Mouse (Mus musculus): ENCODE results near the gene Nectin2. TPM values are rescaled to one million over a fixed set of nuclear protein-coding genes. Genes with fewer than 3 reads are reported as not detected.

Gene Nectin2
- total RNA-seq, 2 experiments from 2014 or later, result 35.7 to 36.4 TPM

GRCm38 (mm10) chr7:19666750-19667149, 83.5 kb downstream of the Nectin2 start:
- intact Hi-C loops (cut with DNase I), result loop anchor here (1.0 kb wide), 1 partner anchor 35 kb away; no protein-coding TSS in a partner anchor
- no peak for DNase-seq

Other genes starting within 250 kb of the Nectin2 start
- gene Bloc1s3, start 242.1 kb downstream of the Nectin2 start, total RNA-seq (2021), result 1 to 10 TPM; 8.5 to 8.8 TPM
- gene Trappc6a, start 242.1 kb downstream of the Nectin2 start, total RNA-seq (2021), result 10 to 100 TPM; 17.9 to 19.0 TPM
- under 1 TPM; 0.90 to 0.91 TPM for gene Nkpd1, start 232.6 kb downstream of the Nectin2 start, total RNA-seq (2021)
- 10 to 100 TPM; 81.1 to 85.1 TPM for gene Ppp1r37, start 187.4 kb downstream of the Nectin2 start, total RNA-seq (2021)
- gene Zfp296, start 173.2 kb downstream of the Nectin2 start, total RNA-seq (2021), result under 1 TPM; 0.22 to 0.24 TPM
- 10 to 100 TPM; 56.0 to 58.2 TPM for gene Gemin7, start 172.9 kb downstream of the Nectin2 start, total RNA-seq (2021)
- 100 to 1,000 TPM in 1 of 2 experiments, 10 to 100 TPM in 1; 98.0 to 106 TPM for gene Clasrp, start 146.0 kb downstream of the Nectin2 start, total RNA-seq (2021)
- 1 to 10 TPM; 5.5 to 7.5 TPM for gene Relb, start 121.0 kb downstream of the Nectin2 start, total RNA-seq (2021)
- gene Clptm1, start 85.5 kb downstream of the Nectin2 start, total RNA-seq (2021), result 100 to 1,000 TPM; 105 to 115 TPM
- gene Apoc2, start 72.5 kb downstream of the Nectin2 start, total RNA-seq (2021), result not detected
- gene Gm44805, start 69.1 kb downstream of the Nectin2 start, total RNA-seq (2021), result not detected
- gene Apoc4, start 69.0 kb downstream of the Nectin2 start, total RNA-seq (2021), result not detected
- 1 to 10 TPM; 2.1 to 3.6 TPM for gene Apoc1, start 57.8 kb downstream of the Nectin2 start, total RNA-seq (2021)
- gene Apoe, start 51.3 kb downstream of the Nectin2 start, total RNA-seq (2021), result 100 to 1,000 TPM; 576 to 662 TPM
- 100 to 1,000 TPM in 1 of 2 experiments, 10 to 100 TPM in 1; 95.8 to 104 TPM for gene Tomm40, start 35.0 kb downstream of the Nectin2 start, total RNA-seq (2021)
- gene Bcam, start 20.5 kb upstream of the Nectin2 start, total RNA-seq (2021), result 1 to 10 TPM; 6.8 to 7.4 TPM
- under 1 TPM in 1 of 2 experiments, not detected in 1; 0.93 TPM for gene Cblc, start 46.3 kb upstream of the Nectin2 start, total RNA-seq (2021)
- gene Bcl3, start 72.3 kb upstream of the Nectin2 start, total RNA-seq (2021), result 1 to 10 TPM in 1 of 2 experiments, under 1 TPM in 1; 0.76 to 1.3 TPM
- 10 to 100 TPM; 14.8 to 15.9 TPM for gene Gm19345, start 101.5 kb upstream of the Nectin2 start, total RNA-seq (2021)
- gene Ceacam16, start 110.8 kb upstream of the Nectin2 start, total RNA-seq (2021), result not detected
- gene Ceacam19, start 137.5 kb upstream of the Nectin2 start, total RNA-seq (2021), result not detected
- gene Pvr, start 170.7 kb upstream of the Nectin2 start, total RNA-seq (2021), result 10 to 100 TPM; 14.6 to 18.8 TPM
- gene Igsf23, start 200.3 kb upstream of the Nectin2 start, total RNA-seq (2021), result not detected
- gene Ceacam20, start 214.9 kb upstream of the Nectin2 start, total RNA-seq (2021), result not detected
- gene Nlrp9b, start 241.0 kb upstream of the Nectin2 start, total RNA-seq (2021), result not detected